Mouse (Mus musculus) heart, postnatal 0 days (tissue): ENCODE results near the gene Rras. TPM values are rescaled to one million over a fixed set of nuclear protein-coding genes. Genes with fewer than 3 reads are reported as not detected.

Experiments
- ATAC-seq: fragments of 200-750 bp; cut with Nextera tagmentation; 2 replicates; pipeline ENCODE4 v1.8.0; 2017; ENCODE audit warnings: low read depth, moderate number of reproducible peaks, moderate library complexity; ENCODE audit not compliant: insufficient read depth
- DNase-seq: peaks from one replicate; pipeline ENCODE4 v3.0.0-alpha.2; 2016; ENCODE audit warnings: low spot score
- H3K27ac ChIP-seq: fragments of 300-500 bp; sonication (generic); 2 replicates; pipeline ENCODE4 v1.5.1; 2014; ENCODE audit warnings: low read depth, mild to moderate bottlenecking
- H3K27me3 ChIP-seq: fragments of 300-500 bp; sonication (generic); 2 replicates; pipeline ENCODE4 v1.6.1; 2014; ENCODE audit warnings: low read length, mixed read lengths; ENCODE audit not compliant: control insufficient read depth, insufficient read depth
- H3K36me3 ChIP-seq: fragments of 300-500 bp; sonication (generic); replicated peaks from 2 replicates; pipeline ENCODE4 v1.6.1; 2014; ENCODE audit warnings: low read length, mixed read lengths; ENCODE audit not compliant: control insufficient read depth, insufficient read depth
- H3K4me1 ChIP-seq: fragments of 300-500 bp; sonication (generic); 2 replicates; pipeline ENCODE4 v1.6.1; 2014; ENCODE audit warnings: antibody characterized with exemption; ENCODE audit not compliant: control insufficient read depth, insufficient read depth
- H3K4me2 ChIP-seq: fragments of 300-500 bp; sonication (generic); 2 replicates; pipeline ENCODE4 v1.6.1; 2014; ENCODE audit warnings: low read depth, mild to moderate bottlenecking, low read length, moderate library complexity
- H3K4me3 ChIP-seq: fragments of 300-500 bp; sonication (generic); 2 replicates; pipeline ENCODE4 v1.5.1; 2014; ENCODE audit warnings: low read depth, low read length
- H3K9ac ChIP-seq: fragments of 300-500 bp; sonication (generic); replicated peaks from 2 replicates; pipeline ENCODE4 v1.6.1; 2014; ENCODE audit warnings: low read depth, low read length, mixed read lengths
- H3K9me3 ChIP-seq: fragments of 300-500 bp; sonication (generic); replicated peaks from 2 replicates; pipeline ENCODE4 v1.6.1; 2016; ENCODE audit warnings: low read length; ENCODE audit not compliant: control insufficient read depth
- CTCF ChIP-seq: IDR thresholded peaks from 2 replicates; pipeline ENCODE4 v1.5.1; 2016; ENCODE audit warnings: antibody characterized with exemption, control low read depth, low read depth
- EP300 ChIP-seq: IDR thresholded peaks from 2 replicates; pipeline ENCODE4 v1.6.1; 2016; ENCODE audit warnings: antibody characterized with exemption, low read depth
- WGBS: fragments of 180-500 bp; shearing (Covaris S2); extraction: QIAGEN DNeasy Blood & Tissue Kit; methylation state at CpG from one replicate; pipeline ENCODE4 v1.1.7; 2014; 5-methylcytosine and 5-hydroxymethylcytosine counted together
- polyA plus RNA-seq: library from polyadenylated mRNA; unstranded; fragments of >200 nt; fragmentation: Nextera tagmentation; extraction: Ambion mirVana; gene quantifications from 2 replicates; pipeline ENCODE4 v1.2.1, GENCODE M21; 2015
- total RNA-seq: library from RNA; depleted of rRNA; stranded (reverse); fragments of >200 nt; gene quantifications from 2 replicates; pipeline ENCODE4 v1.2.3, GENCODE M21; 2014; ENCODE audit warnings: low replicate concordance

The Rras gene
- total and polyA plus RNA-seq, 2 experiments from 2014 or later = 38.4 to 85.7 TPM

GRCm38 (mm10) chr7:45058607-45059571, 41.1 kb downstream of the Rras start:
- no peak for TF ChIP-seq CTCF
- no peak for TF ChIP-seq EP300
- Histone ChIP-seq H3K27ac (no peak overlapping the region), H3K4me2 (no peak overlapping the region), H3K36me3 (no peaks in the 10 kb centered on the region), H3K27me3 (no peaks in the 10 kb centered on the region), H3K4me3 (no peak overlapping the region), H3K9ac (no peak overlapping the region), H3K4me1 (peaks cover 7% of the 10 kb centered on the region; the same call in 1 of the 2 replicates), H3K9me3 (no peaks in the 10 kb centered on the region)
- WGBS = 81% methylated on average over 10 of the region's 10 CpGs
- DNase-seq (no peak), ATAC-seq (no peak)

GRCm38 (mm10) chr7:45060632-45061122, 42.9 kb downstream of the Rras start:
- Histone ChIP-seq H3K9me3 (no peaks in the 10 kb centered on the region), H3K9ac (no peak overlapping the region), H3K27me3 (no peaks in the 10 kb centered on the region), H3K4me1 (peaks cover 7% of the 10 kb centered on the region; the same call in 1 of the 2 replicates), H3K4me2 (no peak overlapping the region), H3K4me3 (no peak overlapping the region), H3K36me3 (no peaks in the 10 kb centered on the region), H3K27ac (no peak overlapping the region)
- 78% methylated on average over 6 of the region's 6 CpGs for WGBS
- ATAC-seq (no peak), DNase-seq (no peak)
- TF ChIP-seq EP300 (no peak), CTCF (no peak)

GRCm38 (mm10) chr7:45061532-45062075, 43.8 kb downstream of the Rras start:
- Histone ChIP-seq H3K4me2 (peak overlapping the region; percentile 61), H3K27ac (peak overlapping the region; percentile 92), H3K9me3 (no peaks in the 10 kb centered on the region), H3K36me3 (no peaks in the 10 kb centered on the region), H3K4me3 (peak overlapping the region; percentile 70), H3K4me1 (peaks cover 7% of the 10 kb centered on the region; the same call in 1 of the 2 replicates), H3K27me3 (no peaks in the 10 kb centered on the region), H3K9ac (peak overlapping the region; percentile 53)
- no peak for TF ChIP-seq CTCF
- TF ChIP-seq EP300 = no peak
- no peak for ATAC-seq
- 17% methylated on average over 11 of the region's 11 CpGs for WGBS
- peak; percentile 20 for DNase-seq

GRCm38 (mm10) chr7:45062239-45062835, 44.6 kb downstream of the Rras start, which contains the start of the genes Nosip and Prrg2:
Nosip (plus strand) TSS chr7:45062429.
Prrg2 (minus strand) TSS chr7:45062677.
- Histone ChIP-seq H3K4me1 (peaks cover 7% of the 10 kb centered on the region; the same call in 1 of the 2 replicates), H3K4me2 (peak within 1 kb of the TSS; percentile 76), H3K27me3 (no peaks in the 10 kb centered on the region), H3K36me3 (no peaks in the 10 kb centered on the region), H3K4me3 (peak within 1 kb of the TSS; percentile 70), H3K27ac (peak within 1 kb of the TSS; percentile 92), H3K9ac (peak within 1 kb of the TSS; percentile 53), H3K9me3 (no peaks in the 10 kb centered on the region)
- TF ChIP-seq EP300 (peak; percentile 89), CTCF (peak; percentile 21)
- WGBS = 0% methylated on average over 31 of the region's 31 CpGs
- DNase-seq (peak; percentile 98), ATAC-seq (peak; percentile 90)
